Mouse (Mus musculus) liver, postnatal 0 days (tissue): ENCODE measurements at regions not wholly inside any gene's neighbourhood (a gene's known extent, or its start where the extent isn't known, plus 50 kb on each side); places are given as distances from the start of the nearest gene placed in this dataset.

Experiments
- ATAC-seq: fragments of 200-750 bp; cut with Nextera tagmentation; 2 replicates; pipeline ENCODE4 v1.8.0; 2017; ENCODE audit warnings: mild to moderate bottlenecking, moderate library complexity
- DNase-seq: peaks from one replicate; pipeline ENCODE4 v3.0.0-alpha.2; 2016
- H3K27ac ChIP-seq: fragments of 300-500 bp; sonication (generic); 2 replicates; pipeline ENCODE4 v1.5.1; 2014; ENCODE audit warnings: antibody characterized with exemption, moderate library complexity, mild to moderate bottlenecking, low read depth
- H3K27me3 ChIP-seq: fragments of 300-500 bp; sonication (generic); 2 replicates; pipeline ENCODE4 v1.6.1; 2014; ENCODE audit warnings: low read length, control low read depth, mixed read lengths; ENCODE audit not compliant: insufficient read depth
- H3K36me3 ChIP-seq: fragments of 300-500 bp; sonication (generic); replicated peaks from 2 replicates; pipeline ENCODE4 v1.6.1; 2014; ENCODE audit warnings: mild to moderate bottlenecking, control low read depth, low read length, moderate library complexity, mixed read lengths; ENCODE audit not compliant: insufficient read depth
- H3K4me1 ChIP-seq: fragments of 300-500 bp; sonication (generic); 2 replicates; pipeline ENCODE4 v1.6.1; 2014; ENCODE audit warnings: antibody characterized with exemption, mild to moderate bottlenecking, control low read depth; ENCODE audit not compliant: insufficient read depth
- H3K4me2 ChIP-seq: fragments of 300-500 bp; sonication (generic); 2 replicates; pipeline ENCODE4 v1.6.1; 2014; ENCODE audit warnings: low read depth, mild to moderate bottlenecking, low read length, moderate library complexity, mixed read lengths
- H3K4me3 ChIP-seq: fragments of 300-500 bp; sonication (generic); 2 replicates; pipeline ENCODE4 v1.5.1; 2014; ENCODE audit warnings: low read depth, low read length
- H3K9ac ChIP-seq: fragments of 300-500 bp; sonication (generic); replicated peaks from 2 replicates; pipeline ENCODE4 v1.6.1; 2014; ENCODE audit warnings: mild to moderate bottlenecking, moderate library complexity
- H3K9me3 ChIP-seq: fragments of 300-500 bp; sonication (generic); 2 replicates; pipeline ENCODE4 v1.6.1; 2016; ENCODE audit warnings: mild to moderate bottlenecking, control low read depth, low read length, mixed read lengths
- CTCF ChIP-seq: sonication (generic); IDR thresholded peaks from 2 replicates; pipeline ENCODE4 v1.5.1; 2016; ENCODE audit warnings: antibody characterized with exemption, low read depth
- EP300 ChIP-seq: IDR thresholded peaks from 2 replicates; pipeline ENCODE4 v1.6.1; 2016; ENCODE audit warnings: antibody characterized with exemption, low read depth, mild to moderate bottlenecking
- WGBS: fragments of 180-500 bp; shearing (Covaris S2); extraction: QIAGEN DNeasy Blood & Tissue Kit; methylation state at CpG from one replicate; pipeline ENCODE4 v1.1.7; 2014; ENCODE audit not compliant: insufficient replicate concordance; 5-methylcytosine and 5-hydroxymethylcytosine counted together

DNA sequence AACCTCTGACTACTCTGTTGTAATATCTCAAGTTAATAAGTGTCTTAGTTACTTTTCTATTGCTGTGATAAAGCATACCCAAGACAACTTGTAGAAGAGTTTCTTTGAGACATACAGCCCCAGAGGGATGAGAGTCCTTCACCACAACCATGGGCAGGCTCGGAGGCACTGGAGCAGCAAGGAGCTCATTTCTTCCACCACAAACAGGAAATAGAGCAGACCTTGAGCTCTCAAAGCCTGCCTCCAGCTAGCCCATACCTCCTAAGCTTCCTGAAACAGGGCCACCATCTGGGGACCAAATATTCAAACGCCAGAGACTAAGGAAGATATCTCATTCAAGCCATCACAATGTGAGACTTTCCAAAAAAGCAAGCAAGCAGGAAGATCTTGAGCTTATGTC is 74.6 kb downstream of the Olfr267 start:
- H3K4me3 ChIP-seq = no peak overlapping the region
- TF ChIP-seq EP300 (no peak), CTCF (no peak)
- H3K27ac ChIP-seq = no peak overlapping the region
- no peaks in the 10 kb centered on the region for H3K9me3 ChIP-seq
- ATAC-seq = no peak
- H3K36me3 ChIP-seq = no peaks in the 10 kb centered on the region
- no peak overlapping the region for H3K9ac ChIP-seq
- H3K27me3 ChIP-seq = no peaks in the 10 kb centered on the region
- WGBS = 29% methylated on average over 2 of the region's 2 CpGs
- DNase-seq = no peak
- H3K4me1 ChIP-seq = no peaks in the 10 kb centered on the region
- no peak overlapping the region for H3K4me2 ChIP-seq

DNA sequence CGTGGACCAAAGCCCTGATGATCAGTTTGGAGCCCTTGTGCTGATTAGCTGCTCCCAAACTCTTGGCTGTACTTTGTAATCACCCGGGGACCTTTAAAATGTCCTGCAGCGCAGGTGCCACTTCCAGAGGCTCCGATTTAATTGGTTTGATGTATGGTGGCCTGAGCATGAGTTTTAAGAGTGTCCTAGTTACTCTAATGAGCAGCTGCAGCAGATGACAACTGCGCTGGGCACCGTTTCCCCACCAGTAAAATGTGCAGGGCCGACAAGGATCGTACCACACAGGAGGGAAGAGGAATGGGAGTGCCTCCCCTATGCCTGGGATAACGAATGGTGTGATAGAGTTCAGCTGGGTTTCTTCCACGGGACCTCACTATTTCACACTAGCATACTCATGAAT is 75.3 kb downstream of the Olfr267 start:
- DNase-seq (no peak), ATAC-seq (no peak)
- Histone ChIP-seq H3K27ac (no peak overlapping the region), H3K4me1 (no peaks in the 10 kb centered on the region), H3K4me2 (no peak overlapping the region), H3K9ac (no peak overlapping the region), H3K27me3 (no peaks in the 10 kb centered on the region), H3K4me3 (no peak overlapping the region), H3K36me3 (no peaks in the 10 kb centered on the region), H3K9me3 (no peaks in the 10 kb centered on the region)
- WGBS = 80% methylated on average over 10 of the region's 10 CpGs
- TF ChIP-seq EP300 (no peak), CTCF (no peak)

DNA sequence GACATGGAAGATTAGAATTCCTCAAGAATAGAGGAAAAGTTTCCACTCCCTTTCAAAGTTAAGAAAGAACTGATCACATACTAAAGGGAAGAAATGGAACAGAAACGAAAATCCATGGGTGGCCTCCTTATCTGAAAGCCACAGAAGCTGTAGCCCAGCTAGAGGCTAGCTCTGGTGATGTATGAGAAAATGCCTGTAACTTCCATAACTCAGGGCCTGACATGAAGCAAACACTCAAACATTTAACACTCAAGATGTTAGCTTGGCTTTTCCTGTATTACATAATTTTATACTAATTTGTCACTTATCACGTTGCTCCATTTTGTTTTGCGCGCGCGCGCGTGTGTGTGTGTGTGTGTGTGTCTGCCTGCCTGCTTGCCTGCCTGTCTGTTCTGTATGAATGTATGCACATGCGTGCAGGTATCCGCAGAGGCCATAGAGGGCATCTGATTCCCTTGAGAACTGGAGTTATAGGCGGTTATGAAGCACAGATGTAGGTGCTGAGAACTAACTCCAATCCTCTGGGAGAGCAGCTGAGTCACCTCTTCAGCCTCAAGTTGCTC is 88.2 kb downstream of the Olfr267 start:
- H3K9ac ChIP-seq = no peak overlapping the region
- H3K4me3 ChIP-seq = no peak overlapping the region
- no peak for ATAC-seq
- DNase-seq = no peak
- WGBS = 76% methylated on average over 11 of the region's 11 CpGs
- no peaks in the 10 kb centered on the region for H3K27me3 ChIP-seq
- no peaks in the 10 kb centered on the region for H3K4me1 ChIP-seq
- no peak overlapping the region for H3K27ac ChIP-seq
- H3K36me3 ChIP-seq = no peaks in the 10 kb centered on the region
- no peak overlapping the region for H3K4me2 ChIP-seq
- no peaks in the 10 kb centered on the region for H3K9me3 ChIP-seq
- no peak for TF ChIP-seq CTCF
- no peak for TF ChIP-seq EP300

DNA sequence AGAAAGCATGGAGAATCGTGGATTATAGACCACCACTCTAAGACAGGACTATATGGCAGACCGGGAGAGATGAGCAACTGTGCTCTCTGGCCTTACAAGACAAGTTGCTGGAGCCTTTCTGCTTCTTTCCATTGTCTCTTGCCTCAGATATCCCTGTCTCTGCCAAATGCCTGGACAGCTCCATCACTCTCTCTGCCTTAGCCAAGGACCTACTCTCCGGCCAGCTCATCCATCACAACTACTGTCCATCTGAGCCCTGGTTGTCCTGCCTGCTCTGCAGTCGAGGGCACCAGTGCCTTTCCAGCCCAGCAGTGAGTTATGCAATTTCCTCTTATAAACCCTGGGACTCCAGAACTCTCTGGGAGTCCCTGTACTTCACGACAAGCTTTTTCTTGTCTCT is 88.7 kb downstream of the Olfr267 start:
- DNase-seq (no peak), ATAC-seq (no peak)
- H3K4me3 ChIP-seq = no peak overlapping the region
- no peaks in the 10 kb centered on the region for H3K9me3 ChIP-seq
- 50% methylated on average over 5 of the region's 5 CpGs for WGBS
- no peak for TF ChIP-seq EP300
- TF ChIP-seq CTCF = no peak
- H3K36me3 ChIP-seq = no peaks in the 10 kb centered on the region
- no peak overlapping the region for H3K27ac ChIP-seq
- no peak overlapping the region for H3K4me2 ChIP-seq
- H3K27me3 ChIP-seq = no peaks in the 10 kb centered on the region
- H3K9ac ChIP-seq = no peak overlapping the region
- H3K4me1 ChIP-seq = no peaks in the 10 kb centered on the region

GRCm38 (mm10) chr4:58696684-58697083 is 90.8 kb downstream of the Olfr267 start:
- H3K4me1 ChIP-seq = no peaks in the 10 kb centered on the region
- ATAC-seq = no peak
- 71% methylated on average over 4 of the region's 4 CpGs for WGBS
- H3K36me3 ChIP-seq = no peaks in the 10 kb centered on the region
- H3K27ac ChIP-seq = no peak overlapping the region
- TF ChIP-seq EP300 (no peak), CTCF (no peak)
- H3K27me3 ChIP-seq = no peaks in the 10 kb centered on the region
- no peak overlapping the region for H3K4me2 ChIP-seq
- DNase-seq = no peak
- H3K9me3 ChIP-seq = no peaks in the 10 kb centered on the region
- no peak overlapping the region for H3K4me3 ChIP-seq
- H3K9ac ChIP-seq = no peak overlapping the region

DNA sequence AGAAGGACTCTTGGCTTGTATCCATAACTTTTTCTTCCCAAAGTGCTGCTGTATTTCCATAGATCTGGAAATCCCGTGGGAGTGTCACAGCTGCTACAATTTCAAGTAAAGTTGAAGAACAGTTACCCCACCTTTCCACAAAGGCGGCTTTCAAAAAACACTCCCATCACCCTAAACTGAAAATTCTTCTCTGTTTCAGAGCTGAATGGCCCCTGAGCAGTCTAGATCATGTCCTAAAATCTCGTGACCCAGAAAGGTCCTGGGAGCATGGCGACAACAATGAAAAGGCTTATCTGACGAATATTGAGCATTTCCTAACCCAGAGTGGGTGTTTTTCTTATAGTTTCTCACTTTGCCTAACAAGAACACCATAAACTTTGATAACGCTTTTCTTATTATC is 92.2 kb downstream of the Olfr267 start:
- no peaks in the 10 kb centered on the region for H3K4me1 ChIP-seq
- WGBS = 69% methylated on average over 6 of the region's 6 CpGs
- ATAC-seq = no peak

DNA sequence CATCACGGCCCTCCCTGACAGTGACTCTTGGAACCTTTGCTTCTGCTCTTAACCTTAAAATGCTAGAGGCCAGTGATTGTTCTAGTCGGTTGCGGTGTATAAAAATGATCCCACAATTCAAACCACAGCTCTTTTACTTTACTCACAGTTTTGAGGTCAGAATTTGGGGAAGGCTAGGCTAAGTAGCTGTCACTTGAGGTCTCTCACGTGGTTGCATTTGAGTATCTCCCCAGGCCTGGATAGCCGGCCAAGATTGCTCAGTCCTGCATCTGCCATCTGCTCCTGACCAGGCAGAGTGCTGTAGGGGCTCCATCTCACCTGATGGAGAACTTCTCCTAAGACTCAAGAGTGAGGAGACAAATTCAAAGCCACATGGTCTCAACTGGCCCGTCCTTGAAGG is 94.5 kb downstream of the Olfr267 start:
- ATAC-seq (no peak), DNase-seq (no peak)
- H3K4me1 ChIP-seq = no peaks in the 10 kb centered on the region
- no peaks in the 10 kb centered on the region for H3K9me3 ChIP-seq
- no peaks in the 10 kb centered on the region for H3K27me3 ChIP-seq
- no peaks in the 10 kb centered on the region for H3K36me3 ChIP-seq
- no peak overlapping the region for H3K9ac ChIP-seq
- WGBS = 67% methylated on average over 6 of the region's 6 CpGs
- H3K4me3 ChIP-seq = no peak overlapping the region
- no peak overlapping the region for H3K27ac ChIP-seq
- no peak overlapping the region for H3K4me2 ChIP-seq
- TF ChIP-seq EP300 = no peak
- TF ChIP-seq CTCF = no peak

More for the DNA sequence above, 92.2 kb downstream of the Olfr267 start:
- H3K4me3 ChIP-seq = no peak overlapping the region
- TF ChIP-seq CTCF = no peak
- TF ChIP-seq EP300 = no peak
- H3K9ac ChIP-seq = no peak overlapping the region
- no peaks in the 10 kb centered on the region for H3K27me3 ChIP-seq
- no peak overlapping the region for H3K27ac ChIP-seq
- no peaks in the 10 kb centered on the region for H3K36me3 ChIP-seq
- no peak overlapping the region for H3K4me2 ChIP-seq
- H3K9me3 ChIP-seq = no peaks in the 10 kb centered on the region
- no peak for DNase-seq
